Mouse (Mus musculus) right cerebral cortex, adult 18-20 months (tissue): ENCODE measurements around the gene Gfi1b.

Source experiments
- DNase-seq: peaks from one replicate; pipeline ENCODE4 v3.0.0; 2022; ENCODE audit warnings: mixed read lengths

The Gfi1b gene

DNA sequence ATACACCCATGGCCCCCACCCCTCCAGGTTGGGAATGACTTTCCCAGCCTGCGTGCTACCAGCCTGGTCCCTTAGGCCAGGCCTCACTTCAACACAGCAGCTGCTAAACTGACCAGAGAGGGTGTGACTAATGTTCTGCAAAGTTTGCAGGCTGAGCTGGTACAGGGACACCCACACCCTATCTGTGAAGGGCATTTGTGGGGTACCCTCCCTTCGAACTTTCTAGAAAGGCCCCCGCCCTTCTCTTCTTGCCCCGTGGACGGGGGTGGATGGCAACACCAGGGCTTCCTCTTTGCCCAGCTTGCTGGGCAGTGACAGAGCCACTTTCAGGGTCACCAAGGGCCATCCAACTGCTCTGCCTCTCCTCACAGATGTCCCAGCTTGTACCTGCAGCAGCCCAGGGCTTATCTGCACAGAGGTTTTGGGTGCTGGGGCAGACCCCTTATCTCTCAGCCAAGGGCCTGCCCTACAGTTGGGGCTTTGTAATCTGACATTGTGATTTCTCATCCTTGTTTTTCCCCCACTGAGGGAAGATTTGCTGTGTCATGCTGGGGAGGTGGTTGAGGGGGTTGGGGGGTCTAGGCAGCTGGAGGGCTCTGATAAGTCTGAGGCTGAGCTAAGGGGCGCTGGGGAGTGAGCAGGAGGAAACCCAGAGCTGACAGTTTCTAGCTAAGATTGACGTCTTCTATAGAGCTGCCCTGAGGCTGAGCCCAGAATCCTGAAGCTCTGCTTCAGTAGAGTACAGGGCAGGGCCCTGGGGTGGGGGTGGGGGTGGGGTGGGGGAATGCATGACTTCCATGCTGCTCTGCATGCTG is 23.8 kb downstream of the Gfi1b start:
- no peak for DNase-seq

DNA sequence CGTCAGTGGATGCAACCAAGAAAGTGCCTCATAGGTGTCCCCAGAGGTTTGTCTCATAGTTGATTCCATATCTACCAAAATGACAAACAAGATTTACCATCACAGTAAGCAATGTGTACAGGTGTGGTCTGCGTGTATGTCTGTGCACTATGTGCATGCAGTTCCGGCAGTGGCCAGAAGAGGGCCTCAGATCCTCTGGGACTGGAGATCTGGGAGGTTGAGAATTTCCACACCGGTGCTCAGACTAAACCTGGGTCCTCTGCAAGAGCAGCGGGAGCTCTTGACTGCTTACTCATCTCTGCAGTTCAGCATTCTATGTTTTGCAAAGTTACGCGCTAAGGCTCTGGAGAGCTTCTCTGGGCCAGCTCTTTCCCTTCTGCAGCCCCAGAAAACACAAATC is 24.8 kb downstream of the Gfi1b start:
- no peak for DNase-seq

DNA sequence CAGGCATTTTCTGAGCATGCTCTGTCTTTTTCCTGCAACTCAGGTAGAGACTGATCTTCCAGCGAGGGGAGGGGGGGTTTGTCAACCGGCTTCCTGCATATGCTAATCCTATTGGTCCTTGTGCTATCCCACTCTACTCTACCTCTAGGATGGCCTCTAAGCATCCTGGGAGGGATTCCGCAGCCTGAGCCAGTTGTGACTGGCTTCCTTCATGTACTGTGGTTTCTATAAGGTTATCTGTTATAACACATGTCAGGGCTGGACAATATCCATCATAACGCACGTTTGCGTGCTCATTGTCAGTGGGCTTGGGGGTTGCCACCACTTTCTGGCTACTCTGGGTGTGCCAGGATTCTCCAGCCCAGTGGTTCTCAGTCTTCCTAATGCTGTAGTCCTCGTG is 25.8 kb downstream of the Gfi1b start:
- no peak for DNase-seq

DNA sequence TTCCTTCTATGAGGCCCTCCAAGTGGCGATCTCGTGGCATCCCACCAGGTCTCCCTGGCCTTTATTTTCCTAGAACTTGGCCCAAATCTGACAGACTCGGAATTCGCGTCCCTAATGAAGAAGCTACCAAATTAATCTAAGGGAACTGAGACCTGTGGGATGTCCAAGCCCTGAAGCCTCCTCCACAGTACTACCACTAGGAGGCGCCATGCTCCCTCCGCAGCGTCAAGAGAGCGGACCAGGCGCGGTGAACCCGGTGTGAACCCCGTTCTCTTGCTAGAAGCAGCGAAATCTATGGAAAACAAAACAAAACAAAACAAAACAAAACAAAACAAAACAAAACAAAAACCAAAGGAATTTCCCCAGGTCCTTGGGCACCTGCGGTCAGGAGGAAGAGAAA is 29.0 kb downstream of the Gfi1b start:
- no peak for DNase-seq

DNA sequence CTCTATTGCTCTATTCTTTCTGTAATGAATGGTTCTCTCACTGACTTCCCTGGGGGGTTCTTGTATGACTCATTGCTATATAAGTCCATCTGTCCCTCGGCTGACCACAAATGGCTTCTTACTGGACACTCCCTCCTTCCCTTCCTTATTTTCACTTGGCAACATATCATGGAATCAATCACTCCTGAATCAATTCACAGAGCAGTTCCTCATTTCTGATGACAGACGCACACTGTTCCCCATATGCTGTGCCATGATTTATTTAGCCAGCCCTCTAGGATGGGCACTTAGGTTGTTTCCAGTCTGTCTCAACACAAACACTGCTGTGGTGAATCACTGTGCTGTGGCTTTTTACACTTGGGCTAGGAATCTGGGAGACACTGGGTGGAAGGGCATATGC is 30.3 kb downstream of the Gfi1b start:
- no peak for DNase-seq

DNA sequence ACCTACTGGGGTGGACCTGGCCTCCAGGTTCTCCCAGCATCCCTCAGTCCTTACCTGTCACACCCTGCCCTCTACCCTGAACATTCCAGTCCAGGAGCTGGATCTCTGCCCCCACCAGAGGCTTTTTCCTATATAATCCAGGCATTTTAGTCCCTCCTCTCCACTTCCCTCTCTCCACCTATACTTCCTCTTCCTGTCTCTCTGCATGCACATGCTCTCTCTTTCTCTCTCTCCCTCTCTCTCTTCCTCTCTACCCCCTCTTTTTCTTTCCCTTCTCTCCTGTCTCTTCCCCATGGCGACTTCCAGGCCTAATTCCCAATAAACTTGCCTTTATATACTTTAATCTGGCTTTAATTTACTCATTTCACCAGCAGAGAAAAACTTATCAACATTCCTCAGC is 33.2 kb downstream of the Gfi1b start:
- no peak for DNase-seq

DNA sequence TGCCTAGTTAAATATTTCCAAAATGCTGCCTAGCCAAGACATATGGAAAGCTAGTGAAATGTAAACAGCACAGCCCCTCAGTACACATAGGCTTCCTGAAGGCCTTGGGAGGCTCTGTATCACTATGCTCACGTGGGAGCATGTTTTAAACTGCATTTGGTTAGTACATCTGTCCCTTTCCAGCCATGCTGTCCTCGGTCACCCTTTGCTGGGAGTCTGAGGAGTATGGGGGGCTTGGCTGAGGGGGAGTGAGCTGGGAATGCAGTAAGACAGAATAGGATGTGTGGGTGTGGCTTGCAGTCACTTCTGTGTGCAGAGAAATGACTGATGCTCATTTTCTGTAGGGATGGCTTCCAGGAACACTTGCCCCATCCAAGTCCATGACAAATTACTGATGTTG is 36.1 kb downstream of the Gfi1b start:
- no peak for DNase-seq

DNA sequence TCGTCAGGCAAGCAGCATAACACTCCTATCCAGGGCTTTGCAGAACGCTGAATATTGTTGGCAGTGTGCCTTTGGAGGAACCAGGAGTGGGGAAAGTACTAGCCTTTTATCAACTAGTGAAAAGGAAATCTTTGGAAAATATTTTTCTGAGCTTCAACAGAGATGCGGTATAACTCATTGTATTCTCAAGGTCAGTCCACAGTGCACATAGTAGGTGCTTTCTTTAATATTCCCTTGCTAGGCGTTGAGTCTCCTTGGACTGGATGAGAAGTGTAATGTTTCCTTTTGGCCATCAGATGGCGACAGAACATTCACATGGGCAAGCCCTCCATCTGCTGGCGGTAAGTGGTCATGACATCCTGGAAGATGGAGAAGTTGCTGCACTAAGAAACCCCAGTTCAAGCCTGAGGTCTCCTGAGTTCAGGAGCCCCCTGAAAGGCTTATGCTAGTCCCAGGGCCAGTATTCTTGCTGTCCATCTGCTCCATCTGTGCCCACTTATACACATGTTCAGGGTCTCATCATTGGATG is 36.7 kb downstream of the Gfi1b start:
- peak; percentile 75 for DNase-seq

DNA sequence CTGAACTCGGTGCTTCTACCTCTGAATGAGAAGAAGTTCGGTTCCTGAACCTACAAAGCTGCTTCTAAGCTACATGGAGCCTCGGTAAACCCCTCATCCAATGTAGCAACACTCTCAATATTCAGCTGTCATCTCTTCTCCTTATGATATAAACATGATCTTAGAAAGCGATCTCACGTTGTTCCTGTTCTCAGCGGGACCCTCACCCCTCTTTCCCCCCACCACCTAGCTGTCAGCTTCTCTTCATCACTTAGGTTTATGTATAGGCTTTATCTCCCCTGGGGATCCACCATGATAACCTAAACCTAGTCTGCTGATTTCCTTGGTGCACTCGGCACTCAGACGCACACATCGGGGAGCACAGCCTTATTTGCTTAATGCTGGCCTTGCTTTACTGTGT is 38.1 kb downstream of the Gfi1b start, which contains the start of gene Gtf3c5:
Gtf3c5 (minus strand) TSS at position 101 of the 400 bp plus-strand sequence.
- no peak for DNase-seq

DNA sequence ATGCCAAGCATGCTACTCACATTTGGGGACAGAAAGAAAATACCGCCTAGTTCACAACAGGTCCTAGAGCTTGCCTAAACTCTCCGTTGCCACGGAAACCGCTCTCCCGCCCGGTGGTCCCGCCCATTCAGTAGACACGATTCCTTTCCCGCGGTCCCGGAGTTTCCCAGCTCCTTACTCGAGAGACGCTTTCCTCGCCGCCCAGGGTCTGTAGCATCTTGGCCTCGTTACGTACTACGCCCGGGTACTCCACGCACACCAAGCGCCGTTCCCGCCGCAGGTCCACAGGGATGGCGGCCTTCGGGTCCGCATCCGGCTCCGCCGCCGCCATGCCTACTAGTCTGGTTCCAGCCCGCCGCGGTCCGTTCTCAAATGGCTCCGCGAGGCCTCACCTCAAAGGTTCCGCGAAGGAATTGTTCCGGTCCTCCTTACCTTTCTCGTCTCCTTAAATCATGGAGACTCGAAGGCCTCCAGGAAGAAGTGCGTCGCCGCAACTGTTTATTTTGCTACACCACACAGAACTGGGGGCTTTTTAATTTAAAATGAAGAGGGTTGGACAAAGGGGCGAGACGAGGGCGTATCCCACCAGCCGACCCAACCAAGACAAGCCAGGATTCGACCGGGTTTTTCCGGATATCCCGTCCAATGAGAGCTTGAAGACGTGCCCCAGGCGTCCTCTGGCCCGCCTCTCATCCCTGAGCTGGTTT is 39.0 kb downstream of the Gfi1b start:
- DNase-seq = peak; percentile 88

DNA sequence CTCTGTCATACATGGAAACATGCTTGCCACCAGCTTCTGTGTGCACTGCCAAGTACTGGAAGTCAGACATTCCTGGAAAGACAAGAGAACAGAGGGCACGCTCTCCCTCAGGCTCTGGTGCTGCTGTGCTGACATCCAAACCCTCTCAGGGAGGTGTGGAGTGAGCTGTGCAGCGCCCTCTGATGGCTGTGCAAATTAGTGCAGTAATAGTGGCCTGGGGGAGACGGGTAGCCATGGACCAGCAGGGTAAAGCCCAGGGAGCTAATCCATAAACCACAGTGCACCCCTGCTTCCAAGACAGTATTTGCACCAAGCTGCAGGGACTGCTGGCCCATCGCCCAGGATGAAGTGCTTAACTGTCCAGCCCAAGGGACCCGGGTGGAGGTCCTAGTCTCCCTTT is 43.8 kb downstream of the Gfi1b start:
- no peak for DNase-seq

DNA sequence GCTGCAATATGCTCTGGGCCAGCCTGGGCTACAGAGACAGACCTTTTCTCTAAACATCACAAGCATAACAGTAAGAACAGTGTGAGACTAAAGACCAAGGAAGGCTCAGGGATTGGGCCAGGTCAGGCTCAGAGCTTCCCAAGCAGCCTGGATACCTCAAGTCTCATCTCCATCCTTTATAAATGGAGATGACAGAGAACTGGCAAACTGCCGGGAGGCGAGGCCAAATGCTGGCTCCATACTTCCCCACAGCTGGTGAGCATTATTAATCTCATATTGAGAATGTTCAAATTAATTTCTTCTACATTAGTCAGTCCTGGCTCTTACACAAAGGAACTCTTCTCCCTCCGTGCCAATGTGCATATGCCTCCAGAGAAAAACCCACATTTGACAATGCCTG is 45.0 kb downstream of the Gfi1b start:
- DNase-seq = no peak

DNA sequence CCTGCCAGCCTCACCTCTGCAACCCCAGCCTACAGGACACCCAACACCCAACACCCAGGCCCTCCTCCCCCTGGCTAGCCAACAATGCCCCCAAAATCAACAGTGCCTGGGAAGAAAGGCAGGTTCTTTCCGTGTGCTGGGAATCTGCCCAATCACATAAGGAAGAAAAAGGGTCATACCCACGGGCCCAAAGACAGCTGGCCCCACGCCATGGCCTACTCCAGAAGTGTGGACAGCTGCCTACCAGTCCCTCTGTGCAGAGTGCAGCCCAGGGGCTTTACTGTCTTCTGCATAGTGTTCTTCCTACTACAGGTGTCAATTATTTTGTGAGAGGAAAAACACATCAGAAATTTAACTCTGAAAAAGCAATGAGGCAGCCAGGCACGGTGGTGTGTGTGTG is 46.4 kb downstream of the Gfi1b start:
- DNase-seq = no peak

DNA sequence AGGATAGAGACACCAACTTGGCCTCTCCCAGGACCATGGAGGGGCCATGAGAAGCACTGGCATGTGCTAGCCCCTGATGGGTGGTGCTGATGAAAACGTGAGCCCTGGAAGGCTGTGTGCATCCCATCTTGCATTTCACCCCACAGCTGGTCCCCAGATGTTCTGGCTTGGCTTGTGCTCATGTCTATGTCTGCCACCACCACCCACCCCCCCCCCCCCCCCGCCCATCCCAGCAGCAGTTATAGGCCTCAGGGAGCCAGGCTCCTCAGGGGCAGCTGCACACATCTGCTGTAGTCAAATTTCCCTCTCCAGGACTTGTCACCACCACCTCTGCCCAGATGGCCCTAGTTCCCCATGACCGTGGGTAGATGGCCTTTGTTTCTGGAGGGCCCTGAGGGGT is 51.9 kb downstream of the Gfi1b start:
- DNase-seq = no peak

DNA sequence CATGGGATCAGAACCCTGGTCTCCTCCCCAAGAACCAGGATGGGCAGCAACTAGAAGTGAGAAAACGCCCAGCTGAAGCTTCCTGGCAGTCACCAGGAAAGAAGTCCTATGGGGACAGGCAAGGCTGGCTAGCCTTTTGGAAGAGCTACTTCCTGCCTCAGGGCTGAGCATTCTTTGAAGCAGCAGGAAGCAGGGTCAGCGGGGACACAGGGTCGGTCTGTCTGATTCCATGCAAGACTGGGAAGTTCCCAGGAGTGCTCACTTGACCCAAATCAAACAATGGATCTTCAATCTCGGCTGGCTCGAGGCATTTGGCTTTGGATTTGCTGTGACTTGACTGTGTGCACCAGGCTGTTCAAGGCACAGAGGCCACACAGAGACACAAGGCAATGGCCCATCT is 55.2 kb downstream of the Gfi1b start:
- DNase-seq = no peak

DNA sequence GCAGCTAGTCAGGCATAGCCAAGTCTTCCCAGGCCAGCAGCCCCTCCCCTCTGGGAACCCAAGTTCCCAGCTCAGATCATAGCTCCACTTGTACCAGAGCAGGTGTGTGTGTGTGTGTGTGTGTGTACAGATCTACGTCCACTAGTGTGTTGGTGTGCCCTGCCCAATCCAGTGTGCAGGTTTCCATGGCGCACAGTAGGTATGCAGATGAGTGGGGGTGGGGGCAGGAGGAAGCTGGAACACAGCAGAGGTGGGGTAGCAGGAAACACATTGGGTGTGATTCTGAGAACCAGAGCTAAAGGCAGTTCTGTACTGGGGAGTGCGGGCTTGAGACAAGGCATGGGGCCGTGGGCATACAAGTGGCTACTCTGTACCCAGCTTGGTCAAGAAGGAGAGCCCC is 57.4 kb downstream of the Gfi1b start:
- DNase-seq = no peak

DNA sequence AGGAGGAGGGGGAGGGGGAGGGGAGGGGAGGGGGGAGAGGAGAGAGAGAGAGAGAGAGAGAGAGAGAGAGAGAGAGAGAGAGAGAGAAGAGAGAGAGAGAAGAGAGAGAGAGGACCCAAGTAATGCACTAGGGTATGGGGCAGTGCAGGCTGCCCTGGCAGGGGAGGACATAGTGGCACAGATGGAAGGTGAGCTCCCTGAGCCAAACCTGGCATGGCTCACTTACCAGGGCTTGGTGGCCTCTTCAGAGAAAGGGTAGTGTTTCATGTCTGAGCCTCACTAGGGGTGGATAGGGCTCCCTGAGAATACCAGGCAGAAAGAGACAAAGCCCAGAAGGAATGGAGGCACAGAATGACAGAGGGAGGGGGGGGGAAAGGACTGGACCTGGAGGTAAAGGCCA is 58.0 kb downstream of the Gfi1b start:
- DNase-seq = no peak

DNA sequence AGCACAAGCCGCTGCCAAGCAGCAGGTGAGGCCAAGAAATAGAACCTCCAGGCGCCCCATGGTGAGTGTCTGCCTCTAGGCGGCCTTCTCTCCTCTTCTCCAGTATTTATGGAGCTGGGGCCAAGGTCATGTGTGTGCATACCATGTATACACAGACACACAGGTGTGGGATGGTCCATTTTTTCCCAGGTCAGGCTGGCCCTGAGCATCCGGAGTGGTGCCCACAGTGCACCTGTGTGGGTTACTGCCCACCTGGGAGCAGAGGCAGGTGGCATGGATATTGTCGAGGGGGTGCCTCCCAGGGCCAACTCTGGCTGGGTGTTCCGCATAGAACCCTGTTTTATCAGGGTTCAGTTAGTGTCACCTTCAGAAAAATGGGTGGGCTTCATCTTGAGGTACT is 58.5 kb downstream of the Gfi1b start, which contains the start of gene Cel:
Cel (minus strand) TSS at position 101 of the 400 bp plus-strand sequence.
- no peak for DNase-seq
